Mouse (Mus musculus) forebrain, embryonic 12.5 days (tissue): Measurements from ENCODE around the gene Dhdh. TPM values are rescaled to one million over a fixed set of nuclear protein-coding genes. Genes with fewer than 3 reads are reported as not detected.
"Not testable (repeated sequence)": the region's sequence is repeated elsewhere in the genome, so short reads cannot be mapped to it uniquely, and the experiment has no call there.

Source experiments
- ATAC-seq: fragments of 200-750 bp; cut with Nextera tagmentation; 2 replicates; pipeline ENCODE4 v1.8.0; 2017; ENCODE audit warnings: moderate TSS enrichment; ENCODE audit not compliant: low FRiP score
- H3K27ac ChIP-seq: fragments of 300-500 bp; sonication (generic); 2 replicates; pipeline ENCODE4 v1.5.1; 2016; ENCODE audit warnings: mild to moderate bottlenecking
- H3K27me3 ChIP-seq: fragments of 300-500 bp; sonication (generic); 2 replicates; pipeline ENCODE4 v1.6.1; 2016; ENCODE audit warnings: mild to moderate bottlenecking
- H3K36me3 ChIP-seq: fragments of 300-500 bp; sonication (generic); replicated peaks from 2 replicates; pipeline ENCODE4 v1.6.1; 2016; ENCODE audit warnings: mild to moderate bottlenecking
- H3K4me1 ChIP-seq: fragments of 300-500 bp; sonication (generic); 2 replicates; pipeline ENCODE4 v1.6.1; 2016
- H3K4me2 ChIP-seq: fragments of 300-500 bp; sonication (generic); 2 replicates; pipeline ENCODE4 v1.6.1; 2016; ENCODE audit warnings: mild to moderate bottlenecking, moderate library complexity
- H3K4me3 ChIP-seq: fragments of 300-500 bp; sonication (generic); replicated peaks from 2 replicates; pipeline ENCODE4 v1.5.1; 2016; ENCODE audit warnings: mild to moderate bottlenecking
- H3K9ac ChIP-seq: fragments of 300-500 bp; sonication (generic); 2 replicates; pipeline ENCODE4 v1.6.1; 2016; ENCODE audit warnings: mild to moderate bottlenecking
- H3K9me3 ChIP-seq: fragments of 300-500 bp; sonication (generic); 2 replicates; pipeline ENCODE4 v1.6.1; 2016
- WGBS: fragments of 180-500 bp; shearing (Covaris S2); methylation state at CpG from one replicate; pipeline ENCODE4 v1.1.7; 2016; 5-methylcytosine and 5-hydroxymethylcytosine counted together
- polyA plus RNA-seq: library from polyadenylated mRNA; unstranded; fragments of >200 nt; fragmentation: Nextera tagmentation; extraction: Ambion mirVana; gene quantifications from 2 replicates; pipeline ENCODE4 v1.2.1, GENCODE M21; 2016

The Dhdh gene
- polyA plus RNA-seq, 1 experiment from 2014 or later: 3.0 TPM

GRCm38 (mm10) chr7:45482166-45482565, 6.4 kb downstream of the Dhdh start:
- Histone ChIP-seq H3K27ac (no peak overlapping the region), H3K4me3 (no peak overlapping the region), H3K4me1 (no peaks in the 10 kb centered on the region), H3K4me2 (no peak overlapping the region), H3K9ac (no peak overlapping the region), H3K36me3 (no peaks in the 10 kb centered on the region), H3K9me3 (no peaks in the 10 kb centered on the region), H3K27me3 (no peaks in the 10 kb centered on the region)
- ATAC-seq: no peak
- WGBS: 83% methylated on average over 1 of the region's 1 CpGs

DNA sequence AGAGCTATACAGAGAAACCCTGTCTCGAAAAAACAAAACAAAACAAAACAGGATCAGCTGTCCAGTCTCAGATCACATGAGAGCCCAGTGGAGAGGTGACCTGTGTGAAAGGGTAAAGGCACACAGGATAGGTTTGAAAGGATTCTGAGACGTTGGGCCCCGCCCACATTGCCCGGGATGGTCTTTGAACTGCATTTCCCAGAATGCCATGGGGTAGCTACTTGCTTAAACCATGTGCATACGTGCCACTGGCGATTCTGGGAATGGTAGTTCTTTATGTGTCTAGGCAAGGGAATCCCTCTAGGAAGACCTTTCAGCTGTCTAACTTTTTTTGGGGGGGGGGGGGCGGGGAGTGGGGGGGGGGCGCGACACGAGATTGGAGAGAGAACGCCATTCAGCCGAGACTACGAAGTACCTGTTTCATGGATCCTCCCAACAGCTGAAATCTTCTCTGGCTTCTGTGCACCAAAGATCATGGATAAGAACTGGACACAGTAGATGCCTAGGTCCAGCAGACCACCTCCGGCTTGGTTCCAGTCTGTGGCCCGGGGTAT, 7.2 kb downstream of the Dhdh start, which contains the start of gene Tulp2:
Tulp2 (plus strand) TSS at position 504 of the 554 bp plus-strand sequence.
- Histone ChIP-seq H3K9ac (no peak within 1 kb of the TSS), H3K4me2 (no peak within 1 kb of the TSS), H3K4me3 (no peak within 1 kb of the TSS), H3K9me3 (no peaks in the 10 kb centered on the region), H3K36me3 (no peaks in the 10 kb centered on the region), H3K27ac (no peak within 1 kb of the TSS), H3K27me3 (no peaks in the 10 kb centered on the region), H3K4me1 (no peaks in the 10 kb centered on the region)
- 51% methylated on average over 15 of the region's 15 CpGs for WGBS
- ATAC-seq: peak; percentile 87

GRCm38 (mm10) chr7:45480310-45480709, 8.3 kb downstream of the Dhdh start:
- WGBS: 79% methylated on average over 4 of the region's 4 CpGs
- not testable (repeated sequence) for H3K27ac ChIP-seq, H3K9ac ChIP-seq, H3K4me1 ChIP-seq, H3K4me2 ChIP-seq, H3K4me3 ChIP-seq, H3K9me3 ChIP-seq, H3K36me3 ChIP-seq, ATAC-seq, H3K27me3 ChIP-seq

DNA sequence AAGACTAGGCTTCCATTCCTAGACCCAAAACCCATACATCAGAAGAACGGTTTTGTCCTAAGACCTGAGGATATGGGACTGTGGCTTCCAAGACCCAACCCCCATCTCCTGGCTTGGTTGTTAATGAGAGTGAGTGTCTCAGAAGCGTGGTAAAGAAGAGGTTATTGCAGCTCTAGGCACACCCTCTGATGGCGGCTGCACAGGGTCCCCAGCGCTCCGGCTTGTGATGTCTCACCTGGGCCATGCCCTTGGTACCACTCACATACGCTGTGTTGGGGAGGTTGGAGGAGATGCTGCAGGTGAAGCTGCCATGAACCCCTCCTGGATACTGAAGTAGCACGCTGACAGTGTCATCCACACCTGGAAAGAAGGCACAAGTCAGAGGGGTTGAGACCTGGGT, 9.8 kb downstream of the Dhdh start:
- Histone ChIP-seq H3K27me3 (no peaks in the 10 kb centered on the region), H3K4me3 (no peak overlapping the region), H3K36me3 (no peaks in the 10 kb centered on the region), H3K4me2 (no peak overlapping the region), H3K27ac (no peak overlapping the region), H3K9ac (no peak overlapping the region), H3K9me3 (no peaks in the 10 kb centered on the region), H3K4me1 (no peaks in the 10 kb centered on the region)
- ATAC-seq: no peak
- 96% methylated on average over 7 of the region's 7 CpGs for WGBS

DNA sequence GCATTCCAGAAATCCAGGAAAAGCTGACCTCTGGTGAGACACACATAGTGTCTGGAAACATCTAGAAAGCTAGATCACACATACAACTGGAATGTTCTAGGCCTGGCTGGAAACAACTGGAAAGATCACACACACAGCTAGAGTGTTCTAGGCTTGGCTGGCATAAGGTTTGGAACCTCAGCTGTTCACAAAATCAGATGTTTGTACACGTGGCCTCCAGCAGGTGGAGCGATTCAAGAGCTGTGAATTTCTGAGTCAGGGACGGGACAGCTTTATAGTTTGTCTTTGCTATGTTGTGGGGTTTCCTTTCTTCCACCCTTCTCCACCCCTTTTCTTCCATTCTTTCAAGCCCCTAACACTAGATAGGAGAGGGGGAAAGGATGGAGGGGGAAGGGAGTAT, 11.6 kb downstream of the Dhdh start:
- H3K4me3 ChIP-seq: no peak overlapping the region
- H3K4me2 ChIP-seq: no peak overlapping the region
- H3K9me3 ChIP-seq: no peaks in the 10 kb centered on the region
- WGBS: 11% methylated on average over 3 of the region's 3 CpGs
- H3K36me3 ChIP-seq: no peaks in the 10 kb centered on the region
- H3K9ac ChIP-seq: no peak overlapping the region
- no peak overlapping the region for H3K27ac ChIP-seq
- no peaks in the 10 kb centered on the region for H3K4me1 ChIP-seq
- ATAC-seq: no peak
- H3K27me3 ChIP-seq: no peaks in the 10 kb centered on the region

DNA sequence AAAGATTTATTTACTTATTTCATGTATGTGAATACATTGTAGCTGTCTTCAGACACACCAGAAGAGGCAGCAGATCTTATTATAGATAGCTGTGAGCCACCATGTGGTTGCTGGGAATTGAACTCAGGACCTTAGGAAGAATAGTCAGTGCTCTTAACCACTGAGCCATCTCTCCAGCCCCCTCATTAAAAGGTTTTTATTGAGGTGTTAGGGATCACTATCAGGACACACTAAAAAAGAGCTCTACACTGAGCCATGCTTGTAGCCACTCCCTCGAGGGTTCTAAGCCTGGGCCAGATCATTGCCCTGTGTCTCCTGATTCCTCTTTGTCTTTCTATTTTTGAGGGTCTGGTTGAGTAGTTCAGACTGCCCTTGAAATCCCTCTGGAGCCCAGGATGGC, 12.2 kb downstream of the Dhdh start:
- no peak overlapping the region for H3K9ac ChIP-seq
- no peak overlapping the region for H3K27ac ChIP-seq
- no peaks in the 10 kb centered on the region for H3K27me3 ChIP-seq
- WGBS: 36% methylated on average over 1 of the region's 1 CpGs
- H3K4me2 ChIP-seq: no peak overlapping the region
- no peak for ATAC-seq
- H3K4me1 ChIP-seq: no peaks in the 10 kb centered on the region
- H3K4me3 ChIP-seq: no peak overlapping the region
- no peaks in the 10 kb centered on the region for H3K36me3 ChIP-seq
- H3K9me3 ChIP-seq: no peaks in the 10 kb centered on the region

DNA sequence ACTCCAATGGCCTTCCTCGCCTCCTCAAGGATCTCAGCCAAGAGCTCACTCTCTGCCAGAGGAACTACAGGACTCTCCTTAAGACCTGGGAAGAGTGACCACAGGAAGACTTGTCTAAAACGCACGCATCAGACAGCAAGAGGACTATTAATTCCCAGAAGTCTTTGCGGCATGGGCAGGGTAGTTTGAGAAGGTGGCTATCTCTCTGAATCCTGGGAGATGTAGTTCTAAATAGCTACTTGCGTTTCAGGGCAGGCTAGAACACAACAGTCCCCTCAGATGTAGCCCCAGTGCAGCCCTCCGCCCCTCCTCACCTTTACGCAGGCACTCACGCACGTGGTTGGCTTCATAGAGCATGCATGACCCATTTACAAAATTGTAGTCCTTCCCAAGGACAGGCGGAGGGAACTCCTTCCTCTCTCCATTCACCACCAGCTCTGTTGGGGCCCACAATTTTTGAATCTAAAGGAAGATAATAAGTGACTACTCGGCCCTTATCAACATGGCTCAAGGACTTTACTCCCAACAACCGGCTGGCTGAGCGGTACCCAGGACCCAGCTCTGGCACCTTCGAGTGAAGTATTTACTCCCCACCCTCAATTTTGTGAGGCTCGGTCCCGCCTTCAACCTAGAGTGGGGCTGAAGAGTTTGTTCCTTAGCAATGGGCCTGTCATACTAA, 13.2 kb downstream of the Dhdh start:
- H3K4me2 ChIP-seq: 0 out of 2 replicates have a peak overlapping the region, but pooled peaks have one; percentile 21
- no peaks in the 10 kb centered on the region for H3K36me3 ChIP-seq
- no peak overlapping the region for H3K9ac ChIP-seq
- no peak overlapping the region for H3K4me3 ChIP-seq
- no peaks in the 10 kb centered on the region for H3K4me1 ChIP-seq
- ATAC-seq: no peak
- 77% methylated on average over 16 of the region's 16 CpGs for WGBS
- no peaks in the 10 kb centered on the region for H3K27me3 ChIP-seq
- H3K27ac ChIP-seq: no peak overlapping the region
- no peaks in the 10 kb centered on the region for H3K9me3 ChIP-seq

DNA sequence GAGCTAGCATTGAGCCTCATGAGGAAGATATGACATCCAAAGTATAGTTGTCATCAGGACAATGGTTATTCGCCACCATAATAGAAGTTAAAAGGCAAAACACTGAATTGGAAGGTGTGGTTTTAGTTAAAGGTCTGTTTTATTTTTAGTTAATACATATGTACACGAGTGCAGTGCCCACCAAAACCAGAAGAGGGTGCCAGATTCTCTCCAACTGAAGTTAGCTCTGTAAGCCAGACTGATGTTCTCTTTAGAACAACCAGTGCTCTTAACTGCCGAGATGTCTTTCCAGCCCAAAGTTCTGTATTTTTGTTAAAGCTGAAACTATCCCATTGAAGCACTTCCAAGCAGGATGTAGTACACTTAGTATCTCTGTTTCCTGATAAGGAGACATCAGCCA, 17.7 kb downstream of the Dhdh start:
- peaks cover 9% of the 10 kb centered on the region for H3K4me1 ChIP-seq
- H3K4me2 ChIP-seq: no peak overlapping the region
- no peak for ATAC-seq
- H3K4me3 ChIP-seq: no peak overlapping the region
- no peak overlapping the region for H3K27ac ChIP-seq
- no peak overlapping the region for H3K9ac ChIP-seq
- no peaks in the 10 kb centered on the region for H3K9me3 ChIP-seq
- H3K27me3 ChIP-seq: no peaks in the 10 kb centered on the region
- WGBS: 8% methylated on average over 3 of the region's 3 CpGs
- no peaks in the 10 kb centered on the region for H3K36me3 ChIP-seq

DNA sequence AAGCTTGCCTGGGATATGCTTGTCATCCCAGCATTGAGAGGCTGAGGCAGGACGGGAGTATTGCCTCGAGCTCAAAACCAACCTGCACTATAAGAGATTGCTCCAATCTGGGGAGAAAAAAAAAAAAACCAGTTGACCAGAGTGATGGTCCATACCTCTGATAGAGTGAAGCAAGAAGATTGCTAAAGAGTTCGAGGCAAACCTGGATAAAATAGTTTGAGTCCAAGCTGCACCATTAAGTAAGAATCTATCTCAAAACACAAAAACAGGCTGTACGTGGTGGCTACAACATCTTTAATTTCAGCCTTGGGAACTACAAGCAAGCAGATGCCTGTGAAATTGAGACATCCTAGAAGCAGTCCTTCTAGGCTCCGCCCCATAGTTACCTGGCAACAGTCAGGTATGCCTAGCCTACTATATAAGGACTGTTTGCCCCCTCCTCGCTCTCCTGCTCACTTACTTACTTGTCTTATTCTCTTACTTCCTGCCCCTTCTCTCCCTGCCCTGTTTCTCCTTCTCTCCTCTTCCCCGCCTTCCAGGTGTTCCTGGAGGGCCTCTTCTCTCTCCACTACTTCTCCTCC, 21.4 kb downstream of the Dhdh start:
- H3K27ac ChIP-seq: no peak overlapping the region
- no peak overlapping the region for H3K9ac ChIP-seq
- WGBS: 36% methylated on average over 7 of the region's 7 CpGs
- H3K9me3 ChIP-seq: no peaks in the 10 kb centered on the region
- peaks cover 29% of the 10 kb centered on the region for H3K36me3 ChIP-seq
- peaks cover 20% of the 10 kb centered on the region for H3K4me1 ChIP-seq
- no peak for ATAC-seq
- peak overlapping the region; percentile 88 for H3K4me3 ChIP-seq
- H3K27me3 ChIP-seq: no peaks in the 10 kb centered on the region
- H3K4me2 ChIP-seq: peak overlapping the region; percentile 90

- ATAC-seq: peak; percentile 86
- Histone ChIP-seq H3K27me3 (no peaks in the 10 kb centered on the region), H3K27ac (peak within 1 kb of the TSS; percentile 57), H3K4me1 (peaks cover 20% of the 10 kb centered on the region), H3K4me2 (peak within 1 kb of the TSS; percentile 90), H3K9ac (peak within 1 kb of the TSS; percentile 88), H3K36me3 (peaks cover 36% of the 10 kb centered on the region), H3K4me3 (peak within 1 kb of the TSS; percentile 88), H3K9me3 (no peaks in the 10 kb centered on the region)
- WGBS: under 1% methylated on average over 56 of the region's 58 CpGs
Observed at GRCm38 (mm10) chr7:45466283-45467089, 22.1 kb downstream of the Dhdh start, which contains the start of gene Bax. TSS of gene Bax (minus strand) at chr7:45466898.

DNA sequence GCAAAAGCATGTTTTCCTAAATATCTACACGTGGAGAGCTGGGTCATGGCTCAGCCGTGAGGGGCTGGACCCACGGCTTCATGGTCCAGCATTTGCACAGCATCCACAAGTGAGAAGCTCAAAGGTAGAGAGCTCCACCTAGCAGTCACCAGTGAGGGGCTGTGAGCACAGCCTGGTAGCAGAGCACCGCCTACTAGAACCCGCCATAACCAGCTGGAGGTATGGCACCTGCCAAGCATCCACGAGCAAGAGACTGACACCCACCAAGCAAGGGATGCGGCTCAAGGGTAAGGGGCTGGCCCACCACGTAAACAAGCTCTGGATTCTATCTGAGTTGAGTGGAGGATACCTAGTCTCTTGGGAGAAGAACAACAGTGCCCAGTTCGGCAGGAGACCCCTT, 23.1 kb downstream of the Dhdh start:
- H3K9me3 ChIP-seq: no peaks in the 10 kb centered on the region
- H3K4me1 ChIP-seq: peaks cover 27% of the 10 kb centered on the region
- H3K36me3 ChIP-seq: peaks cover 37% of the 10 kb centered on the region
- H3K27ac ChIP-seq: no peak overlapping the region
- H3K9ac ChIP-seq: peak overlapping the region; percentile 88
- 84% methylated on average over 9 of the region's 9 CpGs for WGBS
- peak overlapping the region; percentile 88 for H3K4me3 ChIP-seq
- H3K4me2 ChIP-seq: peak overlapping the region; percentile 90
- no peaks in the 10 kb centered on the region for H3K27me3 ChIP-seq
- ATAC-seq: no peak

- Histone ChIP-seq H3K9me3 (no peaks in the 10 kb centered on the region), H3K9ac (0 out of 2 replicates have a peak overlapping the region, but pooled peaks have one; percentile 88), H3K27me3 (no peaks in the 10 kb centered on the region), H3K36me3 (peaks cover 37% of the 10 kb centered on the region), H3K27ac (no peak overlapping the region), H3K4me3 (peak overlapping the region; percentile 88), H3K4me2 (no peak overlapping the region), H3K4me1 (peaks cover 32% of the 10 kb centered on the region)
- ATAC-seq: no peak
- 97% methylated on average over 12 of the region's 12 CpGs for WGBS
Observed at GRCm38 (mm10) chr7:45465112-45465511, 23.5 kb downstream of the Dhdh start.
